Mouse (Mus musculus) urinary bladder, postnatal 25 days (tissue): ENCODE measurements around the gene Serpina3g.

ENCODE experiments used
- DNase-seq: peaks from one replicate; pipeline ENCODE4 v3.0.0; 2022; ENCODE audit warnings: low spot score

The Serpina3g gene

DNA sequence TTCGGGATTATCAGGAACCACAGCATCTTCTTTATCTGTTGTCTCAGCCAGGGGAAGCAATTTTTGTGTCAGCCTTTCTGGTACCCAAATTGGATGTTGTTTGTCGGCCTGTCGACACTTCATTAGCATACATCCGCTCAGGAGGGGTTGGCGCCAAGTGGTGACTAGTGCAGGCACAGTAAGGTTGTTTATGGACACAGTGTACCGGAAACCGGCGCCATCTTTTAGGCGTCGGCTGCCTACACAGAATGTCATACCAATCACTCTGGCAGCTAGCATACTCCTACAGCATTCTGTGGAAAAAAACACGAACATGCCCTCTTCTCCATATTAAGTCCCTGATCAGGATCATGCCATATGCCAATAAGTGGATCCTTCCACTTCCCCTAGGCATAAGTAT, 47.3 kb downstream of the Serpina3g start:
- no peak for DNase-seq

DNA sequence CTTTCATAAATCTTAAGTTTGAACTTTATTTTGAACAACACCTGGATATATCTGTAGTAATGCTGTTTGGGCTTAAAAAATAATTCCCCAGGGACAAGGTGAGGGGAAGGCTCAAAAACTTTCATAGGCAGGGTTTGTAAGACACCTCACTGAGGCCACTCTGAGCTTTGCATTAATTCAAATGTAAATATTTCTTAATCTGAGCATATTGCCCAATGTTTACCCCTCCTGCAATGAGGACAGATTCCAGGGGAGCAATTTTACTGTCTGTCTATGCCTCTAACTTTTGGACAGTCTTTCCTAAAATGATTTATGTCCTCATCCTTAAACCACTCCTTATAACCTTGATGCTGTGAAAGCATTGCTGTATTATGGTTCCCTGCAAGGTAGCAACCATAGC, 52.3 kb downstream of the Serpina3g start:
- DNase-seq: no peak

DNA sequence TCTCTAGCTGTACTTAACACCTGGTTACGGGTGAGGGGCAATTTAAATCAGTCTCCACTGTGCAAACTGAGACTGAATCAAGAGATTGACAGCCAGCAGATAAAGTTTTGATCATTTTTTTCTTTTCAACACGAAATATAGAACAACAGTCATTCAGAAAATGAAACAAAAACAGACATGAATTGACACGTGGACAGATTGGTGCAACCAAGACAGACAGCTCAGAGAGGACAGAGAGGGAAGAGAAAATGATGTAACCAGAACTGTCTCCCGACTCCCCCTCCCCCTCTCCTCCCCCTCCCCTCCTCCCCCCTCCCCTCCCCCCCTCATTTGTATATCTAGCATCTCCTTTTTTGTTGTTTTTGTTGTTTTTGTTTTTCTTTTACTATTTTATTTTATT, 53.8 kb downstream of the Serpina3g start:
- no peak for DNase-seq
